Mouse (Mus musculus) bone marrow, adult 2 months (tissue): ENCODE results near the gene Yif1a. TPM values are rescaled to one million over a fixed set of nuclear protein-coding genes. Genes with fewer than 3 reads are reported as not detected.

Experiments used
- H3K27ac ChIP-seq: fragments of 200-500 bp; 2 replicates; pipeline ENCODE4 v1.5.1; 2012; ENCODE audit warnings: low read depth, mild to moderate bottlenecking, control low read depth, inconsistent platforms, low read length; ENCODE audit not compliant: control insufficient read depth, poor library complexity, insufficient read depth
- H3K4me1 ChIP-seq: fragments of 200-500 bp; 2 replicates; pipeline ENCODE4 v1.6.1; 2011; ENCODE audit warnings: low read length; ENCODE audit not compliant: control insufficient read depth, insufficient read depth
- H3K4me3 ChIP-seq: fragments of 200-500 bp; replicated peaks from 2 replicates; pipeline ENCODE3; 2011; ENCODE audit warnings: mild to moderate bottlenecking, low read depth, low read length, control low read depth; ENCODE audit not compliant: control insufficient read depth
- CTCF ChIP-seq: fragments of 200-500 bp; IDR thresholded peaks from 2 replicates; pipeline ENCODE4 v1.5.1; 2011; ENCODE audit warnings: low read length, control low read depth; ENCODE audit not compliant: control insufficient read depth, insufficient read depth
- POLR2A ChIP-seq: fragments of 200-500 bp; IDR thresholded peaks from 2 replicates; pipeline ENCODE4 v1.6.1; 2011; ENCODE audit warnings: low read depth, mild to moderate bottlenecking, control low read depth, low read length, borderline replicate concordance; ENCODE audit not compliant: control insufficient read depth
- WGBS: fragments of 180-500 bp; shearing (Covaris S2); methylation state at CpG from one replicate; pipeline ENCODE4 v1.1.7; 2018; 5-methylcytosine and 5-hydroxymethylcytosine counted together
- polyA plus RNA-seq: library from polyadenylated mRNA; stranded (reverse); fragments of >200 nt; gene quantifications from 2 replicates; pipeline ENCODE4 v1.2.4, GENCODE M21; 2011; ENCODE audit warnings: low replicate concordance; ENCODE audit not compliant: missing spikeins, insufficient read depth, insufficient read length

Gene Yif1a
- polyA plus RNA-seq, 1 experiment, result 15.0 TPM

DNA sequence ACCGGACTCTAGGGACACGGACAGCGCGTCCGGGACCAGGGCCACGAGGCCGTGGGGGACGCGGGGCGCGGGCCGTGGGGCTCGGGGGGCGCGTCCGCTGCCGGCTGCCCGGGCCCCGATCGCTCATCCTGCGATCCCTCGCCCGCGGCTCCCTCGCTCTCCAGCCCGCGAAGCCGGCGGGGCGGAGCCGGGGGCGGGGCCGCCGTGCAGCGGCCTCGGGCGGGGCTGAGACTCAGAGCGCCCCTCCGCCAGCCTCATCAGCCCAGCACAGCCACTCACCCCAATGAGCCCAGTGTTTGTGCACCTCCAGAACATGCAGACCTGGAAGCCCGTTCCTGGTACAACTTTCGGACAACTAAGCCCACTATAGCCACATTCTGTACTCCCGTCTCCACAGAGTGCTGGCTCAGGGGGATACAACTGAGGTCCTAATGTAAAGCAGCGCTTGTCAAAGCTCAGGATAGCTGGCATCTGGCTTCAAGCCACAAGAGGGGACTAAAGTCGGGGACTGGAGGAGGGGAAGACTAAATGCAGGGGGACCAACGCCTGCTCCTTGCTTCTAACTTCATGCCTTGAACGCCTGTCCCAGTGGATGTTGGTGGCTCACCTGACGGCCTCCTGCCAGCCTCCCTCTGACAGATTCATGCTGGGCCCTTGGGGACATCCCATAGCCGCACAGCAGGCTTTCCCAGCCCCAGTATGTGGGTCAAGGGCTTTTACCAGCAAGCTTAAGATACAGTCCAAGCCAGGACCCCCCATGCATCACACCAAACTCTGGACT lies 10.2 kb downstream of the Yif1a start, which contains the start of gene Cnih2:
Gene Cnih2, minus strand, starts transcription at position 159 of the 781 bp plus-strand sequence.
- no peak for TF ChIP-seq CTCF
- TF ChIP-seq POLR2A, result no peak
- WGBS, result 10% methylated on average over 45 of the region's 48 CpGs
- Histone ChIP-seq H3K4me3 (no peak within 1 kb of the TSS), H3K4me1 (no peaks in the 10 kb centered on the region), H3K27ac (no peak within 1 kb of the TSS)

DNA sequence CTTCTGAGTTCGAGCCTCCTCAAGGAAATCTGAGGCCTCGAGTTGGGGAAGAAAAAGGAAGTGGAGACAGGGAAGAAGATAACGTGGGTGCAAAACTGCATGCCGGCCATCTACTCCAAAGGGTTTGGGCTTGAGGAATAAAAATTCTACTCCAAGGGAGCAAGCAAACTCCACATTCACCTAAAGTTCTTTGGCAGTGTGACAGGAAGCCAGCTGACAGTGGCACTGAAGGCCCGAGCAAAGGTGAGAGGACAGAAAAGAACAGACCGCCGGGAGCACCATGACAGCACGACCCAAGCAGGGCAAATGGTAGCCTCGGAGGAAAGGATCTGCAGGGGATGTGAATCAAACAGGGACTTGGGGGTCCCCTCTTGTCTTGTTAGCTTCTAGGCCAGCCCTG lies 17.7 kb downstream of the Yif1a start:
- H3K27ac ChIP-seq, result peak overlapping the region; percentile 87
- peak overlapping the region; percentile 82 for H3K4me3 ChIP-seq
- H3K4me1 ChIP-seq, result peaks cover 1% of the 10 kb centered on the region; the same call in 1 of the 2 replicates
- WGBS, result under 1% methylated on average over 9 of the region's 9 CpGs
- TF ChIP-seq CTCF, result no peak
- no peak for TF ChIP-seq POLR2A

DNA sequence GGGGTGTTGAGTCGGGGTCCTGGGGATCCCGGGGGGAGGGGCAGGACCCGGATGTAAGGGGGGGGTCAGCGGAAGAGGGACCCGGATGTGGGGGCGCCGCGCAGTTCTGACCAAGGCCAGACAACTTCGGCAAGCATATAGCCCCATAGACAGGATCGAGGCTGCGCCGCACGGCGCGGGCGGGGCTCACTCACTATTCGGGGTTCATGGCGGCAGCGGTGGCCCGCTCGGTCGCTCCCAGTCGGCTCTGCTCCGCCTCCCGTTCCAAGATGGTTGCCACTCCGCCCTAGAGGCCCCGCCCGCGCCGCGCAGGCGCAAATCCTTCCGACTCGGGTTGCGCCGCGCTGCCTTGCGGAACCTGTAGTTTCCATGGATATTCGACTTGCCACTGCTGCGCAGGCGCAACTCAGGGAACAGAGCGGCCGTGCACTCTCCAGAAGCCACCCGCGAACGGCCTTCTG lies 18.4 kb downstream of the Yif1a start, which contains the start of gene Rab1b:
Gene Rab1b, minus strand, starts transcription at position 342 of the 461 bp plus-strand sequence.
- H3K4me1 ChIP-seq, result peaks cover 1% of the 10 kb centered on the region; the same call in 1 of the 2 replicates
- H3K27ac ChIP-seq, result peak within 1 kb of the TSS; percentile 87
- peak; percentile 51; the same call in 1 of the 2 replicates for TF ChIP-seq POLR2A
- TF ChIP-seq CTCF, result no peak
- under 1% methylated on average over 46 of the region's 46 CpGs for WGBS
- H3K4me3 ChIP-seq, result peak within 1 kb of the TSS; percentile 82

DNA sequence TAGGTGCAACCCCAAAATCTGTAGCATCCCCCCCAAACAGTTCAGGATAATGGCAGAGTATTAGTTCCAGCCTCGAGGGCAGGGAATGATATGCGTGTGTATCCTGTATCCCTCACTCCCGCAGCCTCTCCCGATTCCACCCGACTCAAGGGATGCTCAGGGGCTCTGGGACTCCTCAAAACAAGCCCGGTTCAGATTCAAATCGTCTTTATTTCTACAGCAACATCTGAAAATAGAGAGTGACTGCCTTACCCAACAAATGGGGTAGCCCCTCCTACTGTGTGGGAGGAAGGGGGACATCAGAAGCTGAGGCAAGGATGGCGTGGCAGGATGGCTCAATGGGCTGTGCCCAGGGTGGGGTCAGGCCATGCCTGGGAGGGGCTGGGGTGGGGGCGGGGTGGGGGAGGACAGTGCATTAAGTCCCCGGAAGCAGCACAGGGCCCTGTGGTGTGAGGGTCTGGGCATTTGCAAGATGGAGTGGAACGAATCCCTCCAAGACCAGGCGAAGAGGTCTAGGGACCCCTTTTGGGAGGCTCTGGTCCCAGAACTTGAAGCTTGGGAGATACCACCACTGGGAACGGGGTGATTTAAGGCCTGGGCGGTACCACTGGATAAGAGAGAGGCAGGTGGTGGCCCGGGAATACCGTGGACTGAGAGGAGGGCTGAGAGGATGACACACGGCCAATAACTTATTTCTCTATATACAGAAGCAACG lies 19.4 kb downstream of the Yif1a start:
- no peak overlapping the region for H3K4me3 ChIP-seq
- peaks cover 1% of the 10 kb centered on the region; the same call in 1 of the 2 replicates for H3K4me1 ChIP-seq

GRCm38 (mm10) chr19:5108271-5108575 lies 19.9 kb downstream of the Yif1a start:
- no peak for TF ChIP-seq POLR2A
- TF ChIP-seq CTCF, result no peak
- Histone ChIP-seq H3K27ac (no peak overlapping the region), H3K4me3 (no peak overlapping the region), H3K4me1 (peaks cover 1% of the 10 kb centered on the region; the same call in 1 of the 2 replicates)
- WGBS, result 52% methylated on average over 5 of the region's 5 CpGs

More for the DNA sequence above, 19.4 kb downstream of the Yif1a start:
- H3K27ac ChIP-seq, result no peak overlapping the region
- 84% methylated on average over 18 of the region's 18 CpGs for WGBS
- no peak for TF ChIP-seq CTCF
- TF ChIP-seq POLR2A, result no peak

- Histone ChIP-seq H3K4me3 (no peak overlapping the region), H3K27ac (no peak overlapping the region), H3K4me1 (peaks cover 1% of the 10 kb centered on the region; the same call in 1 of the 2 replicates)
- WGBS, result 77% methylated on average over 4 of the region's 4 CpGs
- TF ChIP-seq POLR2A (no peak), CTCF (no peak)
Measured at GRCm38 (mm10) chr19:5108702-5109101, 20.4 kb downstream of the Yif1a start.

GRCm38 (mm10) chr19:5109659-5110453 lies 21.5 kb downstream of the Yif1a start:
- peaks cover 1% of the 10 kb centered on the region; the same call in 1 of the 2 replicates for H3K4me1 ChIP-seq
- TF ChIP-seq POLR2A (no peak), CTCF (peak; percentile 41; the same call in 1 of the 2 replicates)
- no peak overlapping the region for H3K4me3 ChIP-seq
- H3K27ac ChIP-seq, result no peak overlapping the region
- WGBS, result 82% methylated on average over 19 of the region's 19 CpGs
